Mouse (Mus musculus) C2C12 (cell line): ENCODE measurements around the gene Ifitm1. TPM values are rescaled to one million over a fixed set of nuclear protein-coding genes. Genes with fewer than 3 reads are reported as not detected.
A peak's percentile ranks its signal among the peaks of the same experiment; 100 is the strongest.

Experiments used
- H3K27me3 ChIP-seq: one replicate; pipeline ENCODE4 v1.6.1; 2011; ENCODE audit not compliant: control insufficient read depth, insufficient read depth, insufficient read length
- H3K36me3 ChIP-seq: one replicate; pipeline ENCODE4 v1.6.1; 2011; ENCODE audit not compliant: control insufficient read depth, insufficient read depth
- H3K4me3 ChIP-seq: one replicate; pipeline ENCODE4 v1.5.1; 2011; ENCODE audit warnings: mild to moderate bottlenecking, control low read depth; ENCODE audit not compliant: poor library complexity, insufficient read depth, severe bottlenecking
- H3K79me2 ChIP-seq: one replicate; pipeline ENCODE4 v1.6.1; 2011; ENCODE audit not compliant: control insufficient read depth, insufficient read depth
- H3K79me3 ChIP-seq: one replicate; pipeline ENCODE4 v1.6.1; 2011; ENCODE audit warnings: low read depth, control low read depth
- H3ac ChIP-seq: one replicate; pipeline ENCODE3; 2011; ENCODE audit warnings: low read depth; ENCODE audit not compliant: control insufficient read depth, insufficient read length
- CEBPB ChIP-seq: IDR thresholded peaks from one replicate; pipeline ENCODE4 v1.6.1; 2011; ENCODE audit warnings: low read depth, mild to moderate bottlenecking, control low read depth, moderate library complexity
- CTCF ChIP-seq: IDR thresholded peaks from one replicate; pipeline ENCODE4 v1.5.1; 2011; ENCODE audit not compliant: control insufficient read depth, insufficient read depth, insufficient read length
- FOSL1 ChIP-seq: IDR thresholded peaks from one replicate; pipeline ENCODE4 v1.8.0; 2011; ENCODE audit warnings: mild to moderate bottlenecking, low read length; ENCODE audit not compliant: poor library complexity, insufficient read depth, severe bottlenecking
- MAX ChIP-seq: IDR thresholded peaks from one replicate; pipeline ENCODE4 v1.6.1; 2011; ENCODE audit warnings: mild to moderate bottlenecking, control low read depth
- MYOD1 ChIP-seq: IDR thresholded peaks from one replicate; pipeline ENCODE4 v1.6.1; 2011; ENCODE audit warnings: low read depth; ENCODE audit not compliant: control insufficient read depth, insufficient read length
- MYOG ChIP-seq: IDR thresholded peaks from one replicate; pipeline ENCODE4 v1.6.1; 2011; ENCODE audit not compliant: control insufficient read depth, insufficient read length; ENCODE audit errors: extremely low read depth
- USF1 ChIP-seq: IDR thresholded peaks from one replicate; pipeline ENCODE4 v1.6.1; 2011; ENCODE audit warnings: low read depth, mild to moderate bottlenecking, control low read depth, moderate library complexity
- polyA plus RNA-seq: library from polyadenylated mRNA; unstranded; fragments of >200 nt; fragmentation: generic; extraction: Trizol; gene quantifications from one replicate; pipeline ENCODE4 v1.2.1, GENCODE M21; 2012; ENCODE audit warnings: missing spikeins

The Ifitm1 gene
- polyA plus RNA-seq, 1 experiment = 60.7 TPM

DNA sequence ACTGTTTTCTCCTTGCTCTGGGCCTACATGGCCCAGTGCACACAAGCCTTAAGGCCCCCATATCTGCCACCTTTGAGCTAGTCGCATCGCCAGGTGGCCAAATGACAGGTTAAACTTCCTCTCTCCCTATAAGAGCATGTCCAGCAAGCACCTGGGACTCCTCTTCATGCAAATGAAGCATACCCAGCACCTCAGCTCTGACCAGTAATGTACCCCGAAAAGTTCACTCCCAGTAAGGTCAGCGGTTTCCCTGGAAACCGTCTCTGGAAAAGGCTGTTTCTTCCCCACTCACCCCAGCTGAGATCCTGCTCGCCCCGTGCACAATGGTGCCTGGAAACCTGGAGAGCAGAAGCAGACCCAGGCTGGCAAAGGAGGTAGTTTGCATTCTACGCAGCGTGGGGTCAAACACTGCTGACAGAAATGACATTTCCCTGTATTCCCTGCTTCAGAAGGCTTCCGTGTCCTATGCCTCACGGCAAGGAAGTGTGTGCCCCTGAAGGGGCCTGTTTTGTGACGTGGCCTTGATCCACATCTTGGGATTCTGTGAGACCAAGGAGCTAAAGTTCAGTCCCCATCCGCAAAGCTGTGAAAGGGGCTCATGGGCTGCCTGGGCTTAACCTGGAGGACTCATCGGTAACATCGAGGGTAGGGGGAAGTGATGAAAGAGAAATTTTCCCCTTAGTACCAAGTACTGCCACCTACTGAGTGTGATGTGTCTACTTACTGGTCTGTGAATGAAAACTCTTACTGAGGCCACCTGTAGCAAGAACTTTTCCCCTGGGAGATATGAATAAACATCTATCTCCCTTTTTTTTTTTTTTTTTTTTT is 34.1 kb downstream of the Ifitm1 start:
- Histone ChIP-seq H3K36me3 (no peaks in the 10 kb centered on the region), H3K27me3 (no peaks in the 10 kb centered on the region)
- TF ChIP-seq FOSL1 (no peak), USF1 (no peak), MYOD1 (no peak), CEBPB (no peak)

DNA sequence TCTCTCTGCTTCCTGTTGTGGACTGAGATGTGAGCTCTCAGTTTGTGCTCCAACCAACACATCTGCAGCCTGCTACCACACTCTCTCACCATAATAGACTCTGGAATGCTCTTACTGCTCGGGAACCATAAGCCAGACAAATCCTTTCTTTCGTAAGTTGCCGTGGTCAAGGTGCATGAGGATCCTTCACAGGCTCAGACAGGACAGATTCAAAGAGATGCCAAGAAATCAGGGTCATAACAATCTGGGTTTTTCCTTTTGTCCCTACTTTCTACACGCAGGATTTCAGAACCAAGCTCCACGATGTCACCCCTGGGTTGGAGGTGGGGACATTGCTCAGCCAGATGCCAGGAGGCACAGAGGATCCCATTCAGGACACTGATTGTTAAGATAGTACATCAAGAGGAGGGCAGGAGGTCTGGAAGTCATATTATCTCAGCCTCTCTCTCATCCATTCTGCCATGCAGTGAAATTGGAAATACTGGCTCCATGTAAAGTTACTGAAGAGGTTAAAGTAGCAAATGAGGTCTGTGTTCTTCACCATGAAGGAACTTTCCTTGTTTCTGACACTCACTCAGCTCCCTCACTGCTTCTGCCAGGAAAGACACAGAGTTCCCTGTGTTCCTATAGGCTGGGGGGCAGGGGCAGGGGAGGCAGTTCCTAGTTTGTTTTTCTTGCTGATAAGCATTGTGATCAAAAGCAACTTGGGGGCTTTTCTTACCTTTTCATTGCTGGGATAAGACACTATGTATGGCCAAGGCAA is 36.4 kb downstream of the Ifitm1 start:
- no peaks in the 10 kb centered on the region for H3K79me2 ChIP-seq
- no peak overlapping the region for H3ac ChIP-seq
- H3K4me3 ChIP-seq = no peak overlapping the region
- H3K79me3 ChIP-seq = no peaks in the 10 kb centered on the region
- no peaks in the 10 kb centered on the region for H3K27me3 ChIP-seq
- H3K36me3 ChIP-seq = no peaks in the 10 kb centered on the region
- TF ChIP-seq MYOG = no peak

More for the DNA sequence above, 34.1 kb downstream of the Ifitm1 start:
- Histone ChIP-seq H3K79me2 (no peaks in the 10 kb centered on the region), H3ac (no peak overlapping the region), H3K79me3 (no peaks in the 10 kb centered on the region), H3K4me3 (no peak overlapping the region)

DNA sequence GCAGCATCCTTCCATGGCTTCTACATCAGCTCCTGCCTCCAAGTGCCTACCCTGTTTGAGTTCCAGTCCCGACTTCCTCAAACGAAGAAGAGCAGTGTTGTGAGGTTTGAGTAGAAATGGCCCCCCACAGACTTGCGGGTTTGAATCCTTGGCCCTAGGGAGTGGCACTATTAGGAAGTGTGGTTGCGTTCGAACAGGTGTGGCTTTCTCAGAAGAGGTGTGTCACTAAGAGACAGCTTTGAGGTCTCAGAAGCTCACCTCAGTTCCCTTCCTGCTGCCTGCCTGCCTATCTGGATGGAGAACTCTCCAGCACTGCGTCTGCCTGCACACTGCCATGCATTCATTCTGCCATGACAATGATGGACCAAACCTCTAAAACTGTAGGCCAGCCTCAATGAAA is 39.4 kb downstream of the Ifitm1 start:
- TF ChIP-seq CEBPB = no peak
- no peak for TF ChIP-seq MYOD1
- no peak for TF ChIP-seq CTCF
- TF ChIP-seq USF1 = no peak
- TF ChIP-seq MYOG = no peak
- no peak for TF ChIP-seq MAX
- no peak for TF ChIP-seq FOSL1
- Histone ChIP-seq H3ac (no peak overlapping the region), H3K79me2 (peaks cover 14% of the 10 kb centered on the region), H3K36me3 (peaks cover 6% of the 10 kb centered on the region), H3K4me3 (no peak overlapping the region), H3K27me3 (no peaks in the 10 kb centered on the region), H3K79me3 (peaks cover 11% of the 10 kb centered on the region)

DNA sequence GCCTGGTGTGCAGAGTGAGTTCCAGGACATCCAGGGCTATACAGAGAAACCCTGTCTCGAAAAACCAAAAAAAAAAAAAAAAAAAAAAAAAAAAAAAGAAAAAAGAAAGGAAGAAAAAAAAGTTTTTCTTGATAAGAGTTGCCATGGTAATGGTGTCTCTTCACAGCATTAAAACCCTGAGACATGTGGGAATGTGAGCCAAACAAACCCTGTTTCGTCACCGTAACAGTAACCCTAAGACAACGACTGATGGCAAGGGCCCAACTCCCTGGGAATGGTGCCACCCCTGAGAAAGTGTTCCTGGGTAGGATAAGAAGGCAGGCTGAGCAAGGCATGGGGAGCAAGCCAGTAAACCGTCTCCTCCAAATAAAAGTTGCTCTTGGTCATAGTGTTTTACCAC is 39.9 kb downstream of the Ifitm1 start:
- TF ChIP-seq CEBPB (no peak), FOSL1 (no peak)
- Histone ChIP-seq H3K79me3 (peaks cover 11% of the 10 kb centered on the region), H3K36me3 (peaks cover 6% of the 10 kb centered on the region)

DNA sequence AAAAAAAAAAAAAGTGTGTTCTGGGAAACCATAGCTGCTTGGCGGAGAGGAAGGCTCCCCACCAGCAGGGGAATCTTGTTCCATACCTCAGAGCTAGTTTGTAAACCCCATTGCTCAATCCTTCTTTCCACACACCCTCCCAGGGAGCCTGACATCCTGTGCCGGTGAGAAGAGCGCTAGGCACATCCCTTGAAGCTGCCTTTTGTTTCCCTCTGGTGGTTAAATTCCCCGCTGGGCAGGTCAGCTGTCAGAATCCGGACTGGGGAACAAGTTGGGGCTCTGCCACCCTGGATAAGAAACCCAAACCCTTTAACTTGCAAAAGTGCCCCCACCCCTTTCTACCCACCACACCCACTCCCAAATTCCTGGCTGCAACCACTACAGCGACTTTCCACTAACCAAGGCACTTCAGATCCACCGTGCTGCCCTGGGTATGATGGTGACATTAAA is 41.3 kb downstream of the Ifitm1 start:
- H3K4me3 ChIP-seq = no peak overlapping the region
- H3K36me3 ChIP-seq = peaks cover 6% of the 10 kb centered on the region
- H3K79me3 ChIP-seq = peaks cover 11% of the 10 kb centered on the region
- no peak for TF ChIP-seq CTCF
- TF ChIP-seq USF1 = no peak
- peak; percentile 89 for TF ChIP-seq CEBPB
- no peak for TF ChIP-seq MAX
- peaks cover 14% of the 10 kb centered on the region for H3K79me2 ChIP-seq
- H3K27me3 ChIP-seq = no peaks in the 10 kb centered on the region
- H3ac ChIP-seq = peak overlapping the region; percentile 10

More for the DNA sequence above, 39.9 kb downstream of the Ifitm1 start:
- Histone ChIP-seq H3K27me3 (no peaks in the 10 kb centered on the region), H3K79me2 (peaks cover 14% of the 10 kb centered on the region), H3K4me3 (no peak overlapping the region), H3ac (no peak overlapping the region)

DNA sequence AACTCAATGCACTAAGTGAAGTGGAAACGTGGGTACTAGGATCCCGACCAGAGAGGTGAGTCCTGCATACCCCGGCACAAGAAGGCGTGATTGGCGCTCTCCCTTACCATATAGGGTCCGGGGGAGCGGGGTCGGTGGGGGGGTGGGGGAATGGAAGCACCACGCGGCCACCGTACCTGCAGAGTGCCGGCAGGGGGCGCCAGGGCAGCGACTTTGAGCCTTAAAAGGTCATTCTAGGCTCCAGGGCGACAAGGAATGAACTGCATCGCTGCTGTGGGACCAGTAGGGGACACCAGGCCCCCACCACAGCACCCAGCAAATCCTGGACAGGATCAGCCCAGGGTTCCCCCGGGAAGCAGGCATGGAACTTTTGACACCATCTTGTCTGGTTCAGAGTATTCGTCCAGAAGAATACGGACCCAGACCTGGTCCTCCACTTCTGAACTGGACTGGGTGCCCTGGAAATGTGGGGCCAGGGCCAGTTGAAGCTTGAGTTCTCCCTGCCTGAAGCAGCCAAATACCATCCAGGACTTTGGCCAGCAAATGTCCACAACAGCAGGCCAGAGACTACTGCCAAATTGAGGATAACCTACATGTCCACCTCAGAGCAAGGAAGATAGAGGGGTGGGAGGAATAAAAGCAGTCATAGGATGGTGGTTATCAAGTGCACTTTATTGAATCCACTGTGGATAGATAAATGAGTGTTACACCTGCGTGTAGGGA is 42.1 kb downstream of the Ifitm1 start:
- H3K27me3 ChIP-seq = no peaks in the 10 kb centered on the region
- H3K36me3 ChIP-seq = peaks cover 6% of the 10 kb centered on the region
- TF ChIP-seq CEBPB (no peak), CTCF (peak; percentile 93), MYOG (no peak), USF1 (no peak), FOSL1 (no peak), MAX (peak; percentile 42), MYOD1 (no peak)
- peaks cover 11% of the 10 kb centered on the region for H3K79me3 ChIP-seq
- H3ac ChIP-seq = peak overlapping the region; percentile 26
- peak overlapping the region; percentile 59 for H3K4me3 ChIP-seq
- peaks cover 14% of the 10 kb centered on the region for H3K79me2 ChIP-seq
